Mouse (Mus musculus) forebrain, embryonic 12.5 days (tissue): Measurements from ENCODE around the gene Rab34. TPM values are rescaled to one million over a fixed set of nuclear protein-coding genes. Genes with fewer than 3 reads are reported as not detected.

Source experiments
- ATAC-seq: fragments of 200-750 bp; cut with Nextera tagmentation; 2 replicates; pipeline ENCODE4 v1.8.0; 2017; ENCODE audit warnings: moderate TSS enrichment; ENCODE audit not compliant: low FRiP score
- H3K27ac ChIP-seq: fragments of 300-500 bp; sonication (generic); 2 replicates; pipeline ENCODE4 v1.5.1; 2016; ENCODE audit warnings: mild to moderate bottlenecking
- H3K27me3 ChIP-seq: fragments of 300-500 bp; sonication (generic); 2 replicates; pipeline ENCODE4 v1.6.1; 2016; ENCODE audit warnings: mild to moderate bottlenecking
- H3K36me3 ChIP-seq: fragments of 300-500 bp; sonication (generic); replicated peaks from 2 replicates; pipeline ENCODE4 v1.6.1; 2016; ENCODE audit warnings: mild to moderate bottlenecking
- H3K4me1 ChIP-seq: fragments of 300-500 bp; sonication (generic); 2 replicates; pipeline ENCODE4 v1.6.1; 2016
- H3K4me2 ChIP-seq: fragments of 300-500 bp; sonication (generic); 2 replicates; pipeline ENCODE4 v1.6.1; 2016; ENCODE audit warnings: mild to moderate bottlenecking, moderate library complexity
- H3K4me3 ChIP-seq: fragments of 300-500 bp; sonication (generic); replicated peaks from 2 replicates; pipeline ENCODE4 v1.5.1; 2016; ENCODE audit warnings: mild to moderate bottlenecking
- H3K9ac ChIP-seq: fragments of 300-500 bp; sonication (generic); 2 replicates; pipeline ENCODE4 v1.6.1; 2016; ENCODE audit warnings: mild to moderate bottlenecking
- H3K9me3 ChIP-seq: fragments of 300-500 bp; sonication (generic); 2 replicates; pipeline ENCODE4 v1.6.1; 2016
- WGBS: fragments of 180-500 bp; shearing (Covaris S2); methylation state at CpG from one replicate; pipeline ENCODE4 v1.1.7; 2016; 5-methylcytosine and 5-hydroxymethylcytosine counted together
- polyA plus RNA-seq: library from polyadenylated mRNA; unstranded; fragments of >200 nt; fragmentation: Nextera tagmentation; extraction: Ambion mirVana; gene quantifications from 2 replicates; pipeline ENCODE4 v1.2.1, GENCODE M21; 2016

The Rab34 gene
- polyA plus RNA-seq, 1 experiment from 2014 or later, result 49.8 TPM

- H3K9ac ChIP-seq, result no peak overlapping the region
- no peak overlapping the region for H3K4me3 ChIP-seq
- WGBS, result 91% methylated on average over 7 of the region's 7 CpGs
- ATAC-seq, result no peak
- 0 out of 2 replicates have a peak overlapping the region, but pooled peaks have one; percentile 25 for H3K27ac ChIP-seq
- H3K9me3 ChIP-seq, result no peaks in the 10 kb centered on the region
- H3K4me2 ChIP-seq, result no peak overlapping the region
- peaks cover 82% of the 10 kb centered on the region for H3K36me3 ChIP-seq
- H3K27me3 ChIP-seq, result no peaks in the 10 kb centered on the region
- peaks cover 35% of the 10 kb centered on the region for H3K4me1 ChIP-seq
Measured at GRCm38 (mm10) chr11:78159557-78159956, 28.7 kb upstream of the Rab34 start.

GRCm38 (mm10) chr11:78160171-78160570 is 28.1 kb upstream of the Rab34 start:
- Histone ChIP-seq H3K9me3 (no peaks in the 10 kb centered on the region), H3K4me3 (no peak overlapping the region), H3K4me2 (no peak overlapping the region), H3K4me1 (peaks cover 35% of the 10 kb centered on the region), H3K27me3 (no peaks in the 10 kb centered on the region), H3K27ac (no peak overlapping the region), H3K36me3 (peaks cover 76% of the 10 kb centered on the region), H3K9ac (no peak overlapping the region)
- WGBS, result 90% methylated on average over 18 of the region's 18 CpGs
- no peak for ATAC-seq

GRCm38 (mm10) chr11:78160675-78161074 is 27.6 kb upstream of the Rab34 start:
- Histone ChIP-seq H3K4me3 (no peak overlapping the region), H3K4me1 (peaks cover 36% of the 10 kb centered on the region), H3K36me3 (peaks cover 71% of the 10 kb centered on the region), H3K9ac (no peak overlapping the region), H3K9me3 (no peaks in the 10 kb centered on the region), H3K4me2 (no peak overlapping the region), H3K27ac (no peak overlapping the region), H3K27me3 (no peaks in the 10 kb centered on the region)
- no peak for ATAC-seq
- WGBS, result 90% methylated on average over 3 of the region's 3 CpGs

GRCm38 (mm10) chr11:78161169-78161568 is 27.1 kb upstream of the Rab34 start:
- H3K4me3 ChIP-seq, result no peak overlapping the region
- H3K9me3 ChIP-seq, result no peaks in the 10 kb centered on the region
- no peak for ATAC-seq
- H3K27me3 ChIP-seq, result no peaks in the 10 kb centered on the region
- peaks cover 66% of the 10 kb centered on the region for H3K36me3 ChIP-seq
- peaks cover 41% of the 10 kb centered on the region for H3K4me1 ChIP-seq
- no peak overlapping the region for H3K4me2 ChIP-seq
- H3K9ac ChIP-seq, result no peak overlapping the region
- WGBS, result 93% methylated on average over 14 of the region's 14 CpGs
- H3K27ac ChIP-seq, result no peak overlapping the region

GRCm38 (mm10) chr11:78161968-78162367 is 26.3 kb upstream of the Rab34 start:
- H3K4me1 ChIP-seq, result peaks cover 39% of the 10 kb centered on the region
- H3K4me2 ChIP-seq, result peak overlapping the region; percentile 84; the same call in 1 of the 2 replicates
- peaks cover 60% of the 10 kb centered on the region for H3K36me3 ChIP-seq
- H3K27ac ChIP-seq, result peak overlapping the region; percentile 99; the same call in 1 of the 2 replicates
- H3K27me3 ChIP-seq, result peaks cover 5% of the 10 kb centered on the region; the same call in 1 of the 2 replicates
- peak overlapping the region; percentile 99; the same call in 1 of the 2 replicates for H3K9ac ChIP-seq
- ATAC-seq, result no peak
- 76% methylated on average over 4 of the region's 4 CpGs for WGBS
- no peaks in the 10 kb centered on the region for H3K9me3 ChIP-seq
- 0 out of 2 replicates have a peak overlapping the region, but pooled peaks have one; percentile 99 for H3K4me3 ChIP-seq

- Histone ChIP-seq H3K9ac (peak overlapping the region; percentile 99), H3K4me1 (peaks cover 38% of the 10 kb centered on the region), H3K27ac (peak overlapping the region; percentile 99), H3K27me3 (peaks cover 5% of the 10 kb centered on the region; the same call in 1 of the 2 replicates), H3K9me3 (no peaks in the 10 kb centered on the region), H3K4me2 (peak overlapping the region; percentile 84), H3K36me3 (peaks cover 54% of the 10 kb centered on the region), H3K4me3 (peak overlapping the region; percentile 99)
- WGBS, result 52% methylated on average over 6 of the region's 6 CpGs
- ATAC-seq, result no peak
Measured at GRCm38 (mm10) chr11:78162504-78162903, 25.7 kb upstream of the Rab34 start.

- H3K4me2 ChIP-seq, result peak overlapping the region; percentile 84
- ATAC-seq, result no peak
- H3K9ac ChIP-seq, result peak overlapping the region; percentile 99
- H3K4me3 ChIP-seq, result peak overlapping the region; percentile 99
- WGBS, result 75% methylated on average over 2 of the region's 2 CpGs
- H3K4me1 ChIP-seq, result peaks cover 38% of the 10 kb centered on the region
- H3K9me3 ChIP-seq, result no peaks in the 10 kb centered on the region
- H3K36me3 ChIP-seq, result peaks cover 49% of the 10 kb centered on the region
- peak overlapping the region; percentile 99 for H3K27ac ChIP-seq
- H3K27me3 ChIP-seq, result peaks cover 5% of the 10 kb centered on the region; the same call in 1 of the 2 replicates
Measured at GRCm38 (mm10) chr11:78163045-78163444, 25.2 kb upstream of the Rab34 start.

GRCm38 (mm10) chr11:78163681-78164603 is 24.3 kb upstream of the Rab34 start:
- Histone ChIP-seq H3K27me3 (peaks cover 5% of the 10 kb centered on the region; the same call in 1 of the 2 replicates), H3K36me3 (peaks cover 40% of the 10 kb centered on the region), H3K4me3 (peak overlapping the region; percentile 99), H3K4me2 (peak overlapping the region; percentile 84), H3K9ac (peak overlapping the region; percentile 99), H3K4me1 (peaks cover 35% of the 10 kb centered on the region), H3K9me3 (no peaks in the 10 kb centered on the region), H3K27ac (peak overlapping the region; percentile 99)
- WGBS, result 0% methylated on average over 22 of the region's 22 CpGs
- peak; percentile 66 for ATAC-seq

GRCm38 (mm10) chr11:78164604-78164923 is 23.7 kb upstream of the Rab34 start:
- WGBS, result under 1% methylated on average over 14 of the region's 14 CpGs
- H3K9ac ChIP-seq, result peak overlapping the region; percentile 99
- peaks cover 34% of the 10 kb centered on the region for H3K36me3 ChIP-seq
- peak overlapping the region; percentile 99 for H3K27ac ChIP-seq
- peak overlapping the region; percentile 84 for H3K4me2 ChIP-seq
- H3K9me3 ChIP-seq, result no peaks in the 10 kb centered on the region
- H3K4me3 ChIP-seq, result peak overlapping the region; percentile 99
- 0 out of 2 replicates have a peak, but pooled peaks have one; percentile 0 for ATAC-seq
- H3K27me3 ChIP-seq, result peaks cover 5% of the 10 kb centered on the region; the same call in 1 of the 2 replicates
- H3K4me1 ChIP-seq, result peaks cover 31% of the 10 kb centered on the region

- no peaks in the 10 kb centered on the region for H3K9me3 ChIP-seq
- H3K4me2 ChIP-seq, result peak within 1 kb of the TSS; percentile 84
- WGBS, result under 1% methylated on average over 78 of the region's 78 CpGs
- ATAC-seq, result peak; percentile 83
- H3K27me3 ChIP-seq, result peaks cover 5% of the 10 kb centered on the region; the same call in 1 of the 2 replicates
- peak within 1 kb of the TSS; percentile 99 for H3K9ac ChIP-seq
- H3K27ac ChIP-seq, result peak within 1 kb of the TSS; percentile 99
- peaks cover 28% of the 10 kb centered on the region for H3K36me3 ChIP-seq
- H3K4me3 ChIP-seq, result peak within 1 kb of the TSS; percentile 99
- H3K4me1 ChIP-seq, result peaks cover 29% of the 10 kb centered on the region
Measured at GRCm38 (mm10) chr11:78164924-78165760, 23.1 kb upstream of the Rab34 start, which contains the start of gene Traf4. Traf4 (minus strand) TSS chr11:78165589.

- Histone ChIP-seq H3K27me3 (peaks cover 5% of the 10 kb centered on the region; the same call in 1 of the 2 replicates), H3K27ac (peak overlapping the region; percentile 99), H3K36me3 (peaks cover 22% of the 10 kb centered on the region), H3K4me2 (peak overlapping the region; percentile 84), H3K9me3 (no peaks in the 10 kb centered on the region), H3K9ac (peak overlapping the region; percentile 99), H3K4me1 (peaks cover 29% of the 10 kb centered on the region), H3K4me3 (peak overlapping the region; percentile 99)
- peak; percentile 31; the same call in 1 of the 2 replicates for ATAC-seq
- 5% methylated on average over 16 of the region's 16 CpGs for WGBS
Measured at GRCm38 (mm10) chr11:78165761-78166109, 22.5 kb upstream of the Rab34 start.
